Mouse (Mus musculus) bone marrow, adult 2 months (tissue): ENCODE measurements around the gene Kcnn1.

Experiments
- CTCF ChIP-seq: fragments of 200-500 bp; IDR thresholded peaks from 2 replicates; pipeline ENCODE4 v1.5.1; 2011; ENCODE audit warnings: low read length, control low read depth; ENCODE audit not compliant: control insufficient read depth, insufficient read depth
- POLR2A ChIP-seq: fragments of 200-500 bp; IDR thresholded peaks from 2 replicates; pipeline ENCODE4 v1.6.1; 2011; ENCODE audit warnings: low read depth, mild to moderate bottlenecking, control low read depth, low read length, borderline replicate concordance; ENCODE audit not compliant: control insufficient read depth

- TF ChIP-seq CTCF = no peak
- no peak for TF ChIP-seq POLR2A
Measured at GRCm38 (mm10) chr8:70899226-70899625, 36.2 kb upstream of the Kcnn1 start.
